Mouse (Mus musculus) large intestine, adult 2 months (tissue): ENCODE data around the gene Wdr73. TPM values are rescaled to one million over a fixed set of nuclear protein-coding genes. Genes with fewer than 3 reads are reported as not detected.

Source experiments
- polyA plus RNA-seq: library from polyadenylated mRNA; depleted of rRNA; stranded (reverse); fragments of >200 nt; gene quantifications from 2 replicates; pipeline ENCODE4 v1.2.3, GENCODE M21; 2012; rRNA removed

Gene Wdr73
- polyA plus RNA-seq, 1 experiment: 11.5 TPM

Other genes with a start within 250 kb of the Wdr73 start
- 7.2 and 9.3 TPM in 2 replicates for gene Crtc3, start 212.4 kb downstream of the Wdr73 start, polyA plus RNA-seq
- gene Iqgap1, start 75.3 kb downstream of the Wdr73 start, polyA plus RNA-seq: 33.6 and 65.5 TPM in 2 replicates
- gene Zscan2, start 40.3 kb downstream of the Wdr73 start, polyA plus RNA-seq: 1.3 and 1.9 TPM in 2 replicates
- 2.0 and 2.1 TPM in 2 replicates for gene Nmb, start 3.8 kb upstream of the Wdr73 start, polyA plus RNA-seq
- 62.5 and 64.8 TPM in 2 replicates for gene Sec11a, start 46.5 kb upstream of the Wdr73 start, polyA plus RNA-seq
- gene Zfp592, start 92.4 kb upstream of the Wdr73 start, polyA plus RNA-seq: 20.2 and 25.1 TPM in 2 replicates
- 0.01 and 0.03 TPM in 2 replicates for gene Alpk3, start 156.3 kb upstream of the Wdr73 start, polyA plus RNA-seq
- gene Slc28a1, start 213.5 kb upstream of the Wdr73 start, polyA plus RNA-seq: 1.4 and 35.2 TPM in 2 replicates